Mouse (Mus musculus): ENCODE data around the gene Timm8b.
"Not testable (repeated sequence)": the region's sequence is repeated elsewhere in the genome, so short reads cannot be mapped to it uniquely, and the experiment has no call there.

Gene Timm8b

DNA sequence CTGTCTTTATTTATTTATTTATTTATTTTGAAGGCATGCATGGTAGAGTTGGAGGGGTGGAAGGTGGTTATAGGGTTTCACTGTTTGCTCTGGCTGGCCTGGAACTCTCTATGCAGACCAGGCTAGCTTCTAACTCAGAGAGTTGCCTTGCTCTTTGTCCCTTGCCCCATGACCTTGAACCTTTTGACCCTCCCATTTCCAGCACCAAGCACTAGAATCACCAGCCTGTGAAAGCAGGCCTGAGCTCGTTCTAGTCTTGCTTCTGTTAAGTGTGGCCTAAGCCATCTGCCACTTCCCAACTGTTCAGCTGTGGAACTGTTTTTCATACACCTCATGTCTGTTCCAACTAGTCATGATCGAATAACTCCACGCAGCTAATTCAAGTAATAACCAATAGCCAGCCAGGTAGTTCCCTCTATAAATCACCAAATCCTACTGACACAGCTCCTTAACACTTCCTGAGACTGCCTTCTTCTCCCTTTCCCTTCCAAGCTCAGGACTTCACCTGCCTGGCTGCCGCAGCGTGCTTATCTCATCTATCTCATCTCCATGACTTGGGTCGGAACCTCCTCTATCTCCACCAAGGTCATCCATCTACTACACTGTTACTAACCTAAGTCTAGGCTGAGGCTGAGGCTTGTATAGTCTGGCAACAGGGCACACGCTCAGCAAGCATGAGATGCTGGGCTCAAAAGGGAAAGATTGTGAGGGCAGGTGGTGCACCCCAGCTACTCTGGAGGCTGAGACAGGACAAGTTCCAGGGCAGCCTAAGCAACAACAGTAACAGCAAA lies 1.5 kb upstream of the Timm8b start:
- DNase-seq = no peak

DNA sequence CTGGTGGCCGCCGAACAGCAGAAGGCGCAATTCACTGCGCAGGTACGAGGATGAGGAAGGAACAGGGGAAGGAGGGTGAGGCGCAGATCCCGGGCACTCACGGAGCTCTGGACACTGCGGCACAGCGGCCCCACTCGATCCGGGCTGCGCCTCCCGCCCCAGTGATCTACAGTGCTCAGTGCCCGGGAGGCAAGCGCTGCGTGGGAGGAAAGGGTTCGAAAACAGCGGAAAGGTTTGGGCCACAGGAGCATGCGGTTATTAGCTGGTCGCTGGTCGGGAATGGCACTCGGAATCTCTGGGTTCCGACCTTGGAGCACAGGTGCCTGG lies 251 bp downstream of the Timm8b start:
- DNase-seq = no peak

DNA sequence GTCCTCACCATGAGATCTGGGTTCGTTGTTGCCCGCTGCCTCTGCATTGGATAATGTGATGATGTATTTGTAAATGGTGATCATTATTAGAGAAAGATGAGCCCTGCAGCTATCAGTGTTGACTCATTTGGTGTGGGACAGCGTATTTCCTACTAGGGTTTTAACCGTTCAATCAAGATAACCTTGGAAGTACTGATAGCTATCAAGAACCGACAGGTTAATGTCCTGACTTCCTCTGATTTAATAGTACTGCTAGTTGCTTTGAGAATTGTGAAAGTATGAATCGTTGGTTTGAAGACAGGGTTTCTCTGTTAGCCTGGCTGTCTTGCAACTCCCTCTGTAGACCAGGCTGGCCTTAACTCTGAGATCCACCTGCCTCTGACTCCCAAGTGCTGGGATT lies 628 bp downstream of the Timm8b start:
- DNase-seq = no peak

DNA sequence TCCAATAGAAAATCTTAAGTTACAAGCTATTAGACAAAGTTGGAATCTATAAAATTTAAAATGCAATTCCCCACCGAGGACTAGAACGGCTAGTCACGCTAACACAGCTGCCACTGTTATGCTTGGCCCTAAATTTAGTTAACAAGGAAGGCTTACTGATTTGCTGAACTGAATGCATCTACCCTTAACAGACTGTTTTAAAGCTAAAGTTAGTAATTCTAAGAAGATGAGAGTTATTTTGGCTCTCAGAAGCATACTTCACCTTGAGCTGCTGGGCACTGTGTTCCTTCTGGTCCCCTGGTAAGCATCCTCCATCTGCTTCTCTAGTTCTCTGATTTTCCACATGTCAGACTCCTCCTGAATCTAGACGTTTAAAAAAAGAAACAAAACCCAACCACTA lies 8.4 kb downstream of the Timm8b start:
- DNase-seq = no peak

DNA sequence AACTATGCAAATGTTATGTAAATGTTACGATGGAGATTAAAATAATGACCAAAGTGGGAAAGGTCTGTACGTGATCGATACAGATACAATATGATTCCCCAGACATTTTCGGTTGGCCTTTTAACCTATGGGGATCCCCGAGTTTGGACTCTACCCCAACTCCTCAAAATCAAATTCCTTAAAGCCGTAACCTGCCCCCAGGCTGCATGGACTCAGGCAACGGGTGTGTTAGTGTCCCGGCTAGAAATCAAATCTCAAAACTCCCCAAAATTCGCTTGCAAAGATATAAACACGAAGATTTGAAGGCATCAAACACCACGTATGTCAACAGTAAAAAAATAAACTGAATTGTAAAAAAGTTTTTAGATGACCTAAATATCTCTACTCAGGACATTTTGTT lies 12.5 kb downstream of the Timm8b start:
- no peak for DNase-seq

DNA sequence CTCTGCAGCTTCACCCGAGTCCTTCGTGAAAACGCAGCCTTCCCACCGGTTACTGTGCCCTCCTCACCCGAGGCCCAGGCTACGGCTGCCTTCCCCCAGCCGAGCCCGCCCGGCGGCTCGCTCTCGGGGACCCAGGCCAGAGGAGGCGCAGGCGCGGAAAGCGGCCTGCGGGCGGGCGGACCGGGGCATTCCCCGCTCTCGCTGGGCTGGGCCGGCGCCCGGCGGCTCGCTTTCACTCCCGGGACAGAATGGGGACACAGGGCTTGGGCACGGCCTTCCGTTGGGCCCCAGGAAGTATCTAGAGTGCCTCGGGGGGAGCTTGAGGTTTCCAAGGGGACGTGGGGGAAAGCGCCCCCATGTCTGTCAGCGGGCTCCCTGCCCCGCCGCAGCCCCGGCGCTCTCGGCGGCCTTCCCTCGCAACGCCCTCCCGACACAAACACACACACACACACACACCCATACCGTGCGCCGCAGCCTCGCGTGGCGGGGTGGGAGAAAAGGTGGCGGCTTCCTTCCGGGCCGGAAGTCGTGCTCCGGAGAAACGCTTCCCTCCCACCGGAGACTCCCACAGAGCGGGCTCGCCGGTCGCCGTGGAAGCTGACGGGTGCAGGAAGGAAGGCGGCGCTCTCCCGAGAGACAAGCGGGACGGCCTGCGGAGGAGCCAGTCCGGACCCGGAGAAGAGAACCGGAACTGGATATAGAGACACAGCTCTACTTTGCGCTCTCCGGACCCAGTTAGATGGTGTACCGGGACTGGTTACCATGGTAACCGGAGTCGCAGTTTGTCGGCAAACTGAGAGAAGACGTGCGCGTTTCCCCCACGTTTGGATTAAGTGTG lies 13.3 kb downstream of the Timm8b start, which contains the start of the genes Pih1d2 and Nkapd1:
TSS of gene Pih1d2 (plus strand) at position 556 of the 838 bp plus-strand sequence.
TSS of gene Nkapd1 (minus strand) at position 699 of the 838 bp plus-strand sequence.
- peak; percentile 93 for DNase-seq

DNA sequence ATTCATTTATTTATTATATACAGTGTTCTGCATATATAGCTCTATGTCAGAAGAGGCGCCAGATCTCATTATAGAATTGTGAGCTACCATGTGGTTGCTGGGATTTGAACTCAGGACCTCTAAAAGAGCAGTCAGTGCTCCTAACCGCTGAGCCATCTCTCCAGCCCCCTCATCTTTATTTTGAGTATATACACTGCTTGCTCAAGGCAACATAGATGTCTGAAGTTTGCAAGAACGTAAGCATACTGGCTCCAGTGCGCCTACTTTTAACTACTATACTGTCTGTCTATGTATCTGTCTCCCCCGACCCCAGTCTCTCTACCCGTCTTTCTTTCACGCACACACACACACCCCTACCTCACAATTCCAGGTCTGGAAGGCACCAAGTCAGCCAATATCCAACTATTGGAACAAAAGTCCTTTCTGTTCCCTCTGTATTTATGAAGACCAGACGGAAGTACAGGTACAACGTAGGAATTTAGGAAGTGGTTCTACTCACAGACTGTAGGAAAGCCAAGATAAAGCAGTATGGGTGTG lies 14.2 kb downstream of the Timm8b start:
- DNase-seq = no peak

DNA sequence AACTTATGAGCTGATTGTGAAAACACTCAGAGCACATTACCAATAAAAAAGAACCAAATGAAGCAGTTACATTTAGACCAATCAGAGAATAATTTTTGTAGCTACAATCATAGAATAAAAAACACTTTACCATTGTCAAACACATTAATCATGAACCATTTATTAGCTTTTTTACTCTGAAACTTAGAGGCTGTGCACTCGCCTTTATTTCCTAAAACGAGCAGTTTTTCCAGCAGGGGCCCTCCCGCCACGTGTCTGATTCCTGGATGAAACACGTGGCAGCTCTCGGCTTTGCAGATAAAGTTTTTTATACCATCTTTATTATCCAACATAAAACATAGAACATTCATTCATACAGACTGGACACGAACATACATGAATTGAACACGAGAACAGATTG lies 27.2 kb downstream of the Timm8b start:
- DNase-seq = not testable (repeated sequence)

DNA sequence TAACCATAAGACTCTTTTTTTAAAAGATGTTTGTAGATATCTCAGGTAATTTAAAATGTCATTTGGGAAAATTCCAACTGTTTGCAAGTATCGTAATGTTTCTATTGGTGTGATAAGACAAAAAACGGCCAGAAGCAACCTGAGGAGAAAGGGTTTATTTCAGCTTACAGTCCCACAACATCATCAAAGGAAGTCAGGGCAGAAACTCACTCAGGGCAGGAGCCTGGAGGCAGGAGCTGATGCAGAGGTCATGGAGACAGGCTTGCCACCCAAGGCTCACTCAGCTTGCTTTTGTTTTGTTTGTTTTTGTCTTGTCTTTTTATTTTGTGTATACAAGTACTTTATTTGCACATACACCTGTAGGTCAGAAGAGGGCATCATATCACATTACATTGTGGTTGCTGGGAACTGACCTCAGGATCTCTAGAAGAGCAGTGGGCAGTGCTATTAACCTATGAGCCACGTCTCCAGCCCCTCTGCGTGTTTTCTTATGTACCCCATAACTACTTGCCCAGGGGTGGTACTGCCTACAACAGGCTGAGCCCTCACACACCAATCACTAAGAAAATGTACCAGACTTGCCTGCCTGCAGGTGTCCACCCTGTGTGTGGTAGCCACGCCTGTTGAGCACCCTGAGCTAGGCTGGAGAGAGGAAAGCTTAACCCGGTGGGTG lies 28.4 kb downstream of the Timm8b start:
- DNase-seq = no peak

DNA sequence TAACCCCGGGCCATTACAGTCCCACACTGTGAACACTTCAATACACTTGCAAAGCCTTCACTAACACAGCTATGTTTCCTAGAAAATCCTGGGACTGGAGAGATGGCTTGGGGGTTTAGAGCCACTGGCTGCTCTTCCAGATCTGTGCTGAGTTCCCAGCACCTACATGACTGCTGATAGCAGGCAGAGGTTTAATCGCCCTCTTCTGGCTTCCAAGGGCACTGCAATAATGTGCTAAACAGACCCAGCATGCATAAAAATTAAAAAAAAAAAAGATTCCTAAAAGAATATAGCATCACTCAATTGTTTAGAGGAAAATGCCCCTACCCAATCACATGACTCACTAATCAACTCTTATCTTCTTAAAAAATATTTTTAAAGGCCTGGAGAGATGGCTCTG lies 29.3 kb downstream of the Timm8b start:
- no peak for DNase-seq

DNA sequence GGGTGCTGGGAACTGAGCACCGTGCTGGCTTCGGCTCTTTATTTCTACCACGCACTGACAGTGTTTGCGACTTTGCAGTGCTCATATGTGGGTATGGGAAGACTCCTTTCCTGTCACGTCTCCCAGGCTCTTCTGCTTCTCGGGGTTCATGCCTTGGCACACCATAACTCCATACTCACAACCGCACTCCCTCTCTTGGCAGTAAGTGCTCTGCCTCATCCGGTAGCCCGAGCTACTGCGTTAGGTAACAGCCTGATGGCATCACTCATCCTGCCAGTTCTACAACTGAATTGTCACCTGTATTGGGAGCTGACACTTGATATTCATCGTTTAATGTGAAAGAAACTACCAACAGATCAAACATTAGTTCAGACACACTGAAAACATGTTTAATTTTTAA lies 30.6 kb downstream of the Timm8b start:
- no peak for DNase-seq

DNA sequence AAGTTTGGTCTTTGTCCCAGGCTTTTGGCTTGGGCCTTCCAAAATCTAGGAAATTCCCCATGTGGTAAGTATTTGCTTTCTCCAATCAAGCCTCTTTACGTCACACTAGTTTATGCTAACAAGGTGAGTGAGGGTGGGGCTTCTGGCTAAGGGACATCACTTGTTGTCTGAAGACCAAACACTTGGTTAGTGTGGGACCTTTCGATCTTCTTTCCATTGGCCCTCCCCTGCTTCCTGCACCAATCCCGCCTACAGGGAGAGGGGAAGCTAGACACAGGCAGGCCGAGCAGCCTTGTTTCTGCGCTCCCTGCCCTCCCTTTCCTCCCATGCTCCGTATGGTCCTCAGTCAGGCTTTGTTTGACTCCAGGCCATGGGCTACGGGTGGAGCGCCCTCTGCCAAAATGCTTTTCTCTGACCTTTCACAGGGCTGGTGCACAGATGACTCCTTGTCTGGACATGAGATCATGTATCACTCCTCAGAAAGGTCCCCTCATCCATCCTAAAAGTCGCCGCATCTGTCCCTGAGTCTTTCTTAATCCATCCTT lies 43.2 kb downstream of the Timm8b start:
- no peak for DNase-seq

DNA sequence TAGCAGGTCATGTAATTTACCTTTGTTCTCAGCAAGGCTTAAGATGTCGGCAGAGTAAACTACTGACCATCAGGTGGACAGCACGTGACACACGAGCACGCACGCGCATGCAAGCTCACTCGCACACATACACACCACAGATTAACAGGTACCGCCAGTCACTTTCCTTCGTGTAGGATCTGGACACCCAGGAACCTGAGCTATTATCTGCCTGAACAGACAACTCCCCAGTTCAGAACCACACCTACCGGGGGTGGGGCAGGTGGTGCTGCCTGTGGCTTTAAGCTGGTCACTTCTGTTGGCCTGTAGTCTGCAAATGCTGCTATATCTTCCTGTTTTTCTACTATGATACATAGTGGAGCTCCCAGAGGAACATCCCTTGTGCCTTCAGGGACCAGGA lies 46.8 kb downstream of the Timm8b start:
- no peak for DNase-seq

Data from cerebellum, adult 9-10 months (tissue).